Mouse (Mus musculus) embryo, embryonic 9.5 days (tissue): ENCODE measurements around the gene Trappc12.

Experiments used
- DNase-seq: peaks from one replicate; pipeline ENCODE4 v3.0.0-alpha.2; 2017; ENCODE audit errors: extremely low spot score

Trappc12 gene

GRCm38 (mm10) chr12:28688996-28689395 is 61.3 kb downstream of the Trappc12 start:
- no peak for DNase-seq

- DNase-seq, result no peak
These were observed 63.9 kb downstream of the Trappc12 start for GRCm38 (mm10) chr12:28686199-28686879.

- DNase-seq, result no peak
These were observed 64.5 kb downstream of the Trappc12 start for GRCm38 (mm10) chr12:28685771-28686170.

GRCm38 (mm10) chr12:28684674-28685073 is 65.6 kb downstream of the Trappc12 start:
- no peak for DNase-seq

GRCm38 (mm10) chr12:28675925-28676209 is 74.4 kb downstream of the Trappc12 start:
- DNase-seq, result peak; percentile 29

GRCm38 (mm10) chr12:28675121-28675924 is 74.9 kb downstream of the Trappc12 start, which contains the start of gene Adi1:
Gene Adi1, plus strand, starts transcription at chr12:28675231.
- DNase-seq, result peak; percentile 88

GRCm38 (mm10) chr12:28674038-28674720 is 76.1 kb downstream of the Trappc12 start:
- no peak for DNase-seq

GRCm38 (mm10) chr12:28667287-28667686 is 83.0 kb downstream of the Trappc12 start:
- DNase-seq, result no peak

GRCm38 (mm10) chr12:28666734-28667133 is 83.5 kb downstream of the Trappc12 start:
- DNase-seq, result no peak

- DNase-seq, result no peak
These were observed 87.6 kb downstream of the Trappc12 start for GRCm38 (mm10) chr12:28662628-28663027.

- peak; percentile 94 for DNase-seq
These were observed 100.8 kb downstream of the Trappc12 start, which contains the start of gene Rnaseh1 for GRCm38 (mm10) chr12:28649141-28650110. Gene Rnaseh1, plus strand, starts transcription at chr12:28649602.
